Mouse (Mus musculus) forebrain, postnatal 0 days (tissue): ENCODE data around the gene Pold2. TPM values are rescaled to one million over a fixed set of nuclear protein-coding genes. Genes with fewer than 3 reads are reported as not detected.
"Not testable (repeated sequence)": the region's sequence is repeated elsewhere in the genome, so short reads cannot be mapped to it uniquely, and the experiment has no call there.

Experiments used
- ATAC-seq: fragments of 200-750 bp; cut with Nextera tagmentation; 2 replicates; pipeline ENCODE4 v1.8.0; 2017; ENCODE audit warnings: mild to moderate bottlenecking, moderate library complexity
- DNase-seq: peaks from one replicate; pipeline ENCODE4 v3.0.0-alpha.2; 2015
- H3K27ac ChIP-seq: fragments of 300-500 bp; sonication (generic); 2 replicates; pipeline ENCODE4 v1.5.1; 2014; ENCODE audit warnings: low read depth, mild to moderate bottlenecking, antibody characterized with exemption, low read length, moderate library complexity, mixed read lengths
- H3K27me3 ChIP-seq: fragments of 300-500 bp; sonication (generic); 2 replicates; pipeline ENCODE4 v1.6.1; 2014; ENCODE audit warnings: mild to moderate bottlenecking, low read length, mixed read lengths; ENCODE audit not compliant: insufficient read depth
- H3K36me3 ChIP-seq: fragments of 300-500 bp; sonication (generic); 2 replicates; pipeline ENCODE4 v1.6.1; 2014; ENCODE audit warnings: mild to moderate bottlenecking, moderate library complexity; ENCODE audit not compliant: insufficient read depth
- H3K4me1 ChIP-seq: fragments of 300-500 bp; sonication (generic); 2 replicates; pipeline ENCODE4 v1.6.1; 2014; ENCODE audit warnings: antibody characterized with exemption; ENCODE audit not compliant: insufficient read depth
- H3K4me2 ChIP-seq: fragments of 300-500 bp; sonication (generic); 2 replicates; pipeline ENCODE4 v1.6.1; 2014; ENCODE audit warnings: low read depth, mild to moderate bottlenecking, moderate library complexity
- H3K4me3 ChIP-seq: fragments of 300-500 bp; sonication (generic); 2 replicates; pipeline ENCODE4 v1.5.1; 2014; ENCODE audit warnings: low read depth, low read length, mixed read lengths
- H3K9ac ChIP-seq: fragments of 300-500 bp; sonication (generic); 2 replicates; pipeline ENCODE4 v1.6.1; 2014; ENCODE audit warnings: mild to moderate bottlenecking
- H3K9me3 ChIP-seq: fragments of 300-500 bp; sonication (generic); 2 replicates; pipeline ENCODE4 v1.6.1; 2016; ENCODE audit warnings: low read length
- CTCF ChIP-seq: sonication (generic); IDR thresholded peaks from 2 replicates; pipeline ENCODE4 v1.5.1; 2016; ENCODE audit warnings: antibody characterized with exemption, control low read depth, low read depth
- WGBS: fragments of 180-500 bp; shearing (Covaris S2); extraction: QIAGEN DNeasy Blood & Tissue Kit; methylation state at CpG from one replicate; pipeline ENCODE4 v1.1.7; 2014; 5-methylcytosine and 5-hydroxymethylcytosine counted together
- polyA plus RNA-seq: library from polyadenylated mRNA; unstranded; fragments of >200 nt; fragmentation: Nextera tagmentation; extraction: Ambion mirVana; gene quantifications from 2 replicates; pipeline ENCODE4 v1.2.1, GENCODE M21; 2015
- total RNA-seq: library from RNA; depleted of rRNA; stranded (reverse); fragments of >200 nt; gene quantifications from 2 replicates; pipeline ENCODE4 v1.2.3, GENCODE M21; 2014

Gene Pold2
- total and polyA plus RNA-seq, 2 experiments from 2014 or later = 20.4 to 51.3 TPM

GRCm38 (mm10) chr11:5899286-5899685 lies 21.2 kb upstream of the Pold2 start:
- Histone ChIP-seq H3K27me3 (no peaks in the 10 kb centered on the region), H3K9ac (no peak overlapping the region), H3K4me2 (no peak overlapping the region), H3K4me1 (peaks cover 15% of the 10 kb centered on the region), H3K4me3 (no peak overlapping the region), H3K9me3 (no peaks in the 10 kb centered on the region), H3K36me3 (no peaks in the 10 kb centered on the region), H3K27ac (no peak overlapping the region)
- DNase-seq = no peak
- no peak for ATAC-seq
- TF ChIP-seq CTCF = no peak
- WGBS = 95% methylated on average over 10 of the region's 10 CpGs

- WGBS = 63% methylated on average over 5 of the region's 5 CpGs
- no peaks in the 10 kb centered on the region for H3K9me3 ChIP-seq
- H3K4me2 ChIP-seq = no peak within 1 kb of the TSS
- peaks cover 15% of the 10 kb centered on the region for H3K4me1 ChIP-seq
- no peaks in the 10 kb centered on the region for H3K27me3 ChIP-seq
- no peak for TF ChIP-seq CTCF
- no peak within 1 kb of the TSS for H3K9ac ChIP-seq
- no peak within 1 kb of the TSS for H3K4me3 ChIP-seq
- ATAC-seq (no peak), DNase-seq (no peak)
- no peaks in the 10 kb centered on the region for H3K36me3 ChIP-seq
- H3K27ac ChIP-seq = no peak within 1 kb of the TSS
Measured at GRCm38 (mm10) chr11:5898531-5898930, 20.4 kb upstream of the Pold2 start, which contains the start of gene Myl7. Myl7 (minus strand) TSS chr11:5898782.

- Histone ChIP-seq H3K9ac (no peak overlapping the region), H3K4me3 (no peak overlapping the region)
Measured at GRCm38 (mm10) chr11:5897839-5898238, 19.7 kb upstream of the Pold2 start.

GRCm38 (mm10) chr11:5897230-5897629 lies 19.1 kb upstream of the Pold2 start:
- ATAC-seq (no peak), DNase-seq (no peak)
- H3K9ac ChIP-seq = no peak overlapping the region
- H3K4me3 ChIP-seq = no peak overlapping the region
- no peak for TF ChIP-seq CTCF
- no peak overlapping the region for H3K27ac ChIP-seq
- 19% methylated on average over 15 of the region's 16 CpGs for WGBS
- no peaks in the 10 kb centered on the region for H3K36me3 ChIP-seq
- H3K4me1 ChIP-seq = peaks cover 10% of the 10 kb centered on the region
- no peaks in the 10 kb centered on the region for H3K9me3 ChIP-seq
- H3K27me3 ChIP-seq = no peaks in the 10 kb centered on the region
- H3K4me2 ChIP-seq = no peak overlapping the region

More at GRCm38 (mm10) chr11:5897839-5898238, 19.7 kb upstream of the Pold2 start:
- no peaks in the 10 kb centered on the region for H3K36me3 ChIP-seq
- H3K27me3 ChIP-seq = no peaks in the 10 kb centered on the region
- DNase-seq (no peak), ATAC-seq (no peak)
- no peak overlapping the region for H3K27ac ChIP-seq
- no peak overlapping the region for H3K4me2 ChIP-seq
- 13% methylated on average over 10 of the region's 10 CpGs for WGBS
- no peak for TF ChIP-seq CTCF
- peaks cover 15% of the 10 kb centered on the region for H3K4me1 ChIP-seq
- no peaks in the 10 kb centered on the region for H3K9me3 ChIP-seq

- H3K4me1 ChIP-seq = no peaks in the 10 kb centered on the region
- no peak overlapping the region for H3K9ac ChIP-seq
- no peak for DNase-seq
- no peaks in the 10 kb centered on the region for H3K9me3 ChIP-seq
- H3K27me3 ChIP-seq = no peaks in the 10 kb centered on the region
- no peaks in the 10 kb centered on the region for H3K36me3 ChIP-seq
- TF ChIP-seq CTCF = no peak
- H3K27ac ChIP-seq = no peak overlapping the region
- no peak for ATAC-seq
- no peak overlapping the region for H3K4me2 ChIP-seq
- H3K4me3 ChIP-seq = no peak overlapping the region
- WGBS = 72% methylated on average over 6 of the region's 6 CpGs
Measured at GRCm38 (mm10) chr11:5893807-5894206, 15.7 kb upstream of the Pold2 start.

- Histone ChIP-seq H3K27ac (0 out of 2 replicates have a peak overlapping the region, but pooled peaks have one; percentile 35), H3K9ac (no peak overlapping the region), H3K9me3 (no peaks in the 10 kb centered on the region), H3K4me3 (no peak overlapping the region), H3K4me1 (no peaks in the 10 kb centered on the region), H3K4me2 (no peak overlapping the region), H3K27me3 (no peaks in the 10 kb centered on the region), H3K36me3 (no peaks in the 10 kb centered on the region)
- ATAC-seq (peak; percentile 72), DNase-seq (no peak)
- WGBS = 58% methylated on average over 4 of the region's 4 CpGs
- TF ChIP-seq CTCF = no peak
Measured at GRCm38 (mm10) chr11:5892810-5893368, 14.8 kb upstream of the Pold2 start.

GRCm38 (mm10) chr11:5892151-5892591 lies 14.1 kb upstream of the Pold2 start:
- Histone ChIP-seq H3K9ac (no peak overlapping the region), H3K4me1 (no peaks in the 10 kb centered on the region), H3K27ac (0 out of 2 replicates have a peak overlapping the region, but pooled peaks have one; percentile 35), H3K36me3 (no peaks in the 10 kb centered on the region), H3K27me3 (no peaks in the 10 kb centered on the region), H3K4me2 (no peak overlapping the region), H3K4me3 (no peak overlapping the region), H3K9me3 (no peaks in the 10 kb centered on the region)
- TF ChIP-seq CTCF = no peak
- 74% methylated on average over 8 of the region's 8 CpGs for WGBS
- no peak for DNase-seq
- no peak; the same call in 1 of the 2 replicates for ATAC-seq

GRCm38 (mm10) chr11:5888563-5888962 lies 10.5 kb upstream of the Pold2 start:
- H3K4me3 ChIP-seq, ATAC-seq, H3K36me3 ChIP-seq, H3K4me2 ChIP-seq, H3K27ac ChIP-seq, H3K27me3 ChIP-seq, H3K4me1 ChIP-seq, H3K9me3 ChIP-seq, H3K9ac ChIP-seq, DNase-seq: not testable (repeated sequence)
- WGBS = 69% methylated on average over 5 of the region's 5 CpGs
